Mouse (Mus musculus): ENCODE measurements around the gene Ipo7. TPM values are rescaled to one million over a fixed set of nuclear protein-coding genes. Genes with fewer than 3 reads are reported as not detected.

The Ipo7 gene
- total RNA-seq, 1 experiment from 2014 or later = 293 TPM

- ATAC-seq (replicated peaks; ENCODE audit: low read depth, poor library complexity, severe bottlenecking) = peak; percentile 29; the same call in 1 of the 2 replicates
These were observed 78.3 kb downstream of the Ipo7 start for GRCm38 (mm10) chr7:110096332-110096731.

- no peak for ATAC-seq (replicated peaks; ENCODE audit: low read depth, poor library complexity, severe bottlenecking)
These were observed 79.2 kb downstream of the Ipo7 start for GRCm38 (mm10) chr7:110097106-110097793.

GRCm38 (mm10) chr7:110100854-110101253 lies 82.8 kb downstream of the Ipo7 start:
- no peak for ATAC-seq (replicated peaks; ENCODE audit: low read depth, poor library complexity, severe bottlenecking)

- ATAC-seq (replicated peaks; ENCODE audit: low read depth, poor library complexity, severe bottlenecking) = no peak
These were observed 83.2 kb downstream of the Ipo7 start for GRCm38 (mm10) chr7:110101266-110101665.

GRCm38 (mm10) chr7:110105041-110105440 lies 87.0 kb downstream of the Ipo7 start:
- no peak for ATAC-seq (replicated peaks; ENCODE audit: low read depth, poor library complexity, severe bottlenecking)

Other genes with a start within 250 kb of the Ipo7 start
- 0.41 and 0.44 TPM in 2 replicates for gene Nrip3, start 236.2 kb upstream of the Ipo7 start, total RNA-seq (2017)
- gene Scube2, start 152.6 kb upstream of the Ipo7 start, total RNA-seq (2017) = not detected in 2 replicates
- gene Dennd5a, start 57.8 kb upstream of the Ipo7 start, total RNA-seq (2017) = 73.3 and 77.4 TPM in 2 replicates
- gene Tmem41b, start 31.3 kb upstream of the Ipo7 start, total RNA-seq (2017) = 26.0 and 33.6 TPM in 2 replicates
- gene Zfp143, start 42.9 kb downstream of the Ipo7 start, total RNA-seq (2017) = 27.2 and 33.7 TPM in 2 replicates
- 37.1 and 52.5 TPM in 2 replicates for gene Wee1, start 103.8 kb downstream of the Ipo7 start, total RNA-seq (2017)
- 62.2 and 66.2 TPM in 2 replicates for gene Swap70, start 203.4 kb downstream of the Ipo7 start, total RNA-seq (2017)